Mouse (Mus musculus) spleen, adult 2 months (tissue): ENCODE data around the gene Kif5a. TPM values are rescaled to one million over a fixed set of nuclear protein-coding genes. Genes with fewer than 3 reads are reported as not detected.

Experiments
- DNase-seq, 2 experiments: peaks; one replicate each; pipeline versions ENCODE4 v3.0.0 to v3.0.0-alpha.2; 2012 to 2021; ENCODE audit warnings: low spot score in 2 of 2, low read depth in 1 of 2
- H3K27ac ChIP-seq: fragments of 200-500 bp; 2 replicates; pipeline ENCODE4 v1.5.1; 2012; ENCODE audit warnings: low read length, inconsistent platforms; ENCODE audit not compliant: insufficient read depth
- H3K27me3 ChIP-seq: fragments of 200-500 bp; 2 replicates; pipeline ENCODE4 v1.6.1; 2012; ENCODE audit warnings: mild to moderate bottlenecking, moderate library complexity, low read length, inconsistent platforms; ENCODE audit not compliant: control insufficient read depth, insufficient read depth
- H3K36me3 ChIP-seq: fragments of 200-500 bp; 2 replicates; pipeline ENCODE4 v1.6.1; 2012; ENCODE audit warnings: mild to moderate bottlenecking, low read length, inconsistent platforms; ENCODE audit not compliant: control insufficient read depth, insufficient read depth
- H3K4me1 ChIP-seq: fragments of 200-500 bp; 2 replicates; pipeline ENCODE4 v1.6.1; 2011; ENCODE audit warnings: inconsistent platforms; ENCODE audit not compliant: control insufficient read depth, insufficient read depth, insufficient read length
- H3K4me3 ChIP-seq: fragments of 200-500 bp; 2 replicates; pipeline ENCODE4 v1.5.1; 2011; ENCODE audit warnings: mild to moderate bottlenecking, inconsistent platforms; ENCODE audit not compliant: insufficient read depth, insufficient read length; ENCODE audit errors: extremely low read depth
- CTCF ChIP-seq: fragments of 200-500 bp; IDR thresholded peaks from 2 replicates; pipeline ENCODE4 v1.5.1; 2011; ENCODE audit warnings: mild to moderate bottlenecking, inconsistent platforms; ENCODE audit not compliant: insufficient read depth, insufficient read length, insufficient replicate concordance; ENCODE audit errors: extremely low read depth
- POLR2A ChIP-seq: fragments of 200-500 bp; IDR thresholded peaks from 2 replicates; pipeline ENCODE4 v1.6.1; 2011; ENCODE audit warnings: low read depth, low read length, inconsistent platforms
- WGBS: fragments of 180-500 bp; shearing (Covaris S2); methylation state at CpG from one replicate; pipeline ENCODE4 v1.1.7; 2018; 5-methylcytosine and 5-hydroxymethylcytosine counted together
- polyA plus RNA-seq: library from polyadenylated mRNA; depleted of rRNA; stranded (reverse); fragments of >200 nt; gene quantifications from 2 replicates; pipeline ENCODE4 v1.2.3, GENCODE M21; 2012

The Kif5a gene
- polyA plus RNA-seq, 1 experiment: 0.72 TPM

DNA sequence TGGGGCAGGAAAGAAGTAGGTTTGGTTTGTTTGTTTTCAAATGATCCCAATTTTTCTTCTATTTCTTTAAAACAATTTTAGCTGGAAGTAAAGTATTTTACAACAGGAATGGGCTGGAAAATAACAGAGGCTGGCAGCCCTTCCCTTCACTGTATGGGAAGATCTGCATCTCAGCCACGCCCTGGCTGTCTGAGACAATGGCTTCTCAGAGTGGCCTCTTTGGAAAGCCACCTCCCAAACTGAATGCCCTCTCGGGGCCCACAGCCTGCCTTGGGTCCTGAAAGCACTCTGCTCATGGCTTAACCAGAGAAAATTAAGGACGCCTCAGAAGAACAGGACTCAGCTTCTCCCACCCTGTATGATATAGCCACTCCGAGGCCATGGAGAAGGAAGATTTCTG lies 6.7 kb upstream of the Kif5a start:
- H3K27ac ChIP-seq: no peak overlapping the region
- peaks cover 3% of the 10 kb centered on the region; the same call in 1 of the 2 replicates for H3K4me1 ChIP-seq
- H3K4me3 ChIP-seq: no peak overlapping the region
- 90% methylated on average over 4 of the region's 4 CpGs for WGBS
- DNase-seq: no peak
- TF ChIP-seq CTCF (no peak), POLR2A (no peak)
- no peaks in the 10 kb centered on the region for H3K27me3 ChIP-seq
- peaks cover 6% of the 10 kb centered on the region for H3K36me3 ChIP-seq

DNA sequence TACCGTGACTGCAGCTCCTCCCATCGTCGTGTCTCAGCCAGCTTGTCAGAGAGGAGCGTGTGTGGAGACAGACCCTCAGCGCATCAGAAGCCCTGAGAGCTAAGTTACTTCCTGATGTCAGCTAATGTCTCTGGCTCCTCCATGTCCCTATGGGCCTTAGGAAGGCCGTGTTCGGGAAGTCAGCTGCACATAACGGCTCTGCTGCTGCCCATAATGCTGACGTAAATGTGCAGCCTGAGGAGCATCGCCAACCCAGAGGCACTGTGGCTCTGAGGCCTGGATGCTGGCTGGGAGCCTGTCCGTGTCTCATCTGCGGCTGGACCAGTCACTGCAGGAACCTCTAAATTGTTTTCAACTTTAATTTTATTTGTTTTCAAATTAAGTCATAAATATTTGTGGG lies 5.9 kb upstream of the Kif5a start:
- TF ChIP-seq POLR2A (no peak), CTCF (no peak)
- Histone ChIP-seq H3K36me3 (peaks cover 2% of the 10 kb centered on the region), H3K27me3 (no peaks in the 10 kb centered on the region), H3K4me3 (no peak overlapping the region), H3K27ac (no peak overlapping the region), H3K4me1 (peaks cover 3% of the 10 kb centered on the region; the same call in 1 of the 2 replicates)
- DNase-seq: no peak
- WGBS: 92% methylated on average over 12 of the region's 12 CpGs

DNA sequence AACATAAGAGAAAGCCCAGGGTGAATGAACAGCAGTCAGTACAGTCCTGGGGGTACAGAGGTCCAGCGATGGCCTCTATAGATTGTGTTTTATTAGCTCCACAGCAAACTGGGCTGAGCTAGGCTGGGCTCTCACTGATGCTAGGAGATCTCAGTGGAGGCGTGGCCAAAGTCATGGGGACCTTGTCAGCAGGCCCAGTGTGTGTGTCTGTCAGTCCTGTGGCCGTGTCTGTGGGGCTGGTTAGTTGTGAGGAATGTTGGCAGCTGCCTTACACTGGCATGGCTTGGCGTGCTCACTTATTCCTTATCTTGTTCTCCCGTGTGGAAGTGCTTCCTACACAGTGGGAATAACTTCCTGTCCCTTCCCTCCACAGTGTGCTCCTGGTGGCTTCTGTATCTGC lies 5.3 kb upstream of the Kif5a start:
- no peak overlapping the region for H3K27ac ChIP-seq
- H3K36me3 ChIP-seq: peaks cover 2% of the 10 kb centered on the region
- DNase-seq: no peak
- H3K27me3 ChIP-seq: no peaks in the 10 kb centered on the region
- no peak overlapping the region for H3K4me3 ChIP-seq
- 86% methylated on average over 5 of the region's 5 CpGs for WGBS
- H3K4me1 ChIP-seq: peaks cover 3% of the 10 kb centered on the region; the same call in 1 of the 2 replicates
- no peak for TF ChIP-seq CTCF
- no peak for TF ChIP-seq POLR2A

DNA sequence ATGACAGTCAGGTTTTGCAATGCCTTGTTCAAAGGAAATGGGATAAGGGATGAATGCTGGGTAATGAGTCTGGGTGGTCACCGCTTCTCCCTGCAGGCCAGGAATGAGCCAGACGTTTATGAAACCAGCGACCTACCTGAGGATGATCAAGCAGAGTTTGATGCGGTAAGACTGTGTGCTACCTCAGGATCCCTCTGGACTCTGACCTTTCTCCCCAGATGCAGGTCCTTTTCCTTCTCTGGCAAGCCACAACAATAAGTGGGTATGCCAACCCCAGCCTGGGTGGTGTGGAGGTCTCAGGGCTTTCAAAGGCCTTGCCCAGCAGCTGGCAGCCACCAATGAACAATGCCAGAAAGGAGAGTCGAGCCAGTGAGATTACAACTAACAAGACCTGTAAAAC lies 4.2 kb upstream of the Kif5a start:
- Histone ChIP-seq H3K27me3 (peaks cover 4% of the 10 kb centered on the region; the same call in 1 of the 2 replicates), H3K4me1 (peaks cover 6% of the 10 kb centered on the region; the same call in 1 of the 2 replicates), H3K36me3 (no peaks in the 10 kb centered on the region), H3K27ac (no peak overlapping the region), H3K4me3 (0 out of 2 replicates have a peak overlapping the region, but pooled peaks have one; percentile 66)
- DNase-seq: no peak
- WGBS: 91% methylated on average over 5 of the region's 5 CpGs
- TF ChIP-seq CTCF (no peak), POLR2A (no peak)

DNA sequence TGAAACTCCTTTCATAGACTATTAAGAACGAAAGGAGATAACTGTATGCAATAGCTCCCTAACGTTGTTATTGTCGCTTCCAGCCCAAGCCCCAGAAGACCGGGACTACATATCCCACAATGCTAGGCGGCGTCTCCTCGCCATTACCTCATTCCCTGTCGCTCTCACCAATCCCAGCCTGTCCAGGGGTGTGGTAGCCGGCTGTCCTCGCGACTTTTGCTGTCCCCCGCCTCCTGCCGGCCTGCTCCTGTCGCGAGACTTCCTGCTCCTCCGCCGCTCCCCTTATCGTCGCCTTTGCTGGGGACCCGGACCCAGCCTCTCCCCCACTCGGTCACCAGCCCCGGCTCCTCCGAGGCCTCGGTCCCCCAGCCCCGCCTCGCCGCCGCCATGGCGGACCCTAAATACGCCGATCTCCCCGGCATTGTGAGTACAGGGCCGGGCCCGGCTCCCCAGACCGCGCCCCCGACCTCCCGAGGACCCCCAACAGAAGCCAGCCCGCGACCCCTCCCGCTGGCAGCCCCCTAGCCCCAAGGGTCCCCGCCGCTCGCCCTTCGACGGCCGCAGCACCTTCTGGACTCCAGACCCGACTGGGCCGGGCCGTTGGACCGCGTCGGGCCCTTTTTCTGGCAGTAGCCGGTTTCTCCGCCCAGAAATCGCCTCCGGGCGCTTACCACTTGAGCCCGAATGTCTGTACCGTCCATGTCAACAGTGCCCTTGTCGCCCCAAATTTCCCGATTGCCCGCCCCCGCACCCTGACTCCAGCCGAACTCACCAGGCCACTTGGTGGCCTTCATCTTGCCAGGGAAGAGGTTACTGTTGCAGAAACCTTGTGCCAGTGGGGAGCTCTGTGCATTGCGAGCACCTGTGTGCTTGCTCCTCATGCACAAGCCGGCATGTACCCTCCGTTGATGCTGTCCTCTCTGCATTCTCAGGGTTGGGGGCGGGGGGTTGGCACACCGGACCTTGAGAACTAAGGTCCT lies 3.3 kb upstream of the Kif5a start, which contains the start of gene Dctn2:
Dctn2 (plus strand) TSS at position 257 of the 980 bp plus-strand sequence.
- H3K4me3 ChIP-seq: peak within 1 kb of the TSS; percentile 66
- H3K27ac ChIP-seq: peak within 1 kb of the TSS; percentile 34
- H3K27me3 ChIP-seq: peaks cover 4% of the 10 kb centered on the region; the same call in 1 of the 2 replicates
- 2% methylated on average over 65 of the region's 70 CpGs for WGBS
- peaks cover 6% of the 10 kb centered on the region; the same call in 1 of the 2 replicates for H3K4me1 ChIP-seq
- peak; percentile 87 to 91 for DNase-seq
- no peaks in the 10 kb centered on the region for H3K36me3 ChIP-seq
- TF ChIP-seq CTCF (no peak), POLR2A (peak; percentile 43; the same call in 1 of the 2 replicates)

DNA sequence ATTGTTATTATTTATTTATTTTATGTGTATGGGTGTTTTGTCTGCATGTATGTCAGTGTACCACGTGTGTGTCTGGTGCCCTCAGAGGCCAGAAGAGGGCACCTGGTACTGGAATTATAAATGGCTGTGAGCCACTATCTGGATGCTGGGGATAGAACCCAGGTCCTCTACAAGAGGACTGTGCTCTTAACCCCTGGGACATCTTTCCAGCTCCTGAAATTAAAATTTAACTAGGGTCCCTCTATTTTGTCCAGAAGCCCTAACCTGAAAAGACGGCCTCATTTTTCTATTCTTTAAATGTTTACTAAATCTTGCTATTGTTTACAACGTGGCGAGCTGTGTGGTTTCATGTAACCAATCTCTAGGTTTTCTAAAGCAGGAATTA lies 2.6 kb upstream of the Kif5a start:
- no peak overlapping the region; the same call in 1 of the 2 replicates for H3K4me3 ChIP-seq
- TF ChIP-seq POLR2A (no peak), CTCF (no peak)
- 37% methylated on average over 4 of the region's 4 CpGs for WGBS
- peaks cover 6% of the 10 kb centered on the region; the same call in 1 of the 2 replicates for H3K4me1 ChIP-seq
- peaks cover 4% of the 10 kb centered on the region; the same call in 1 of the 2 replicates for H3K27me3 ChIP-seq
- H3K27ac ChIP-seq: no peak overlapping the region
- DNase-seq: peak in 1 of 2 experiments; percentile 17
- H3K36me3 ChIP-seq: no peaks in the 10 kb centered on the region
